Mouse (Mus musculus): ENCODE measurements around the gene Arhgap10.

- no peak for TF ChIP-seq EP300 (IDR thresholded peaks at IDR 0.05; ENCODE audit: low read length)
- no peak for TF ChIP-seq JUND (conservative IDR thresholded peaks at IDR 0.05; ENCODE audit: low read depth, low read length)
- TF ChIP-seq POLR2A (IDR thresholded peaks at IDR 0.05; ENCODE audit: low read depth, low read length), result no peak
- TF ChIP-seq BHLHE40 (IDR thresholded peaks at IDR 0.05; ENCODE audit: low read depth, low read length), result no peak
- no peak for TF ChIP-seq CTCF (conservative IDR thresholded peaks at IDR 0.05 in 1 of 2, IDR thresholded peaks at IDR 0.05 in 1 of 2; ENCODE audit: low read depth in 2 of 2, low read length in 2 of 2)
- TF ChIP-seq RCOR1 (conservative IDR thresholded peaks at IDR 0.05; ENCODE audit: low read depth, low read length), result no peak
- TF ChIP-seq SIN3A (IDR thresholded peaks at IDR 0.05; ENCODE audit: low read length), result no peak
- TF ChIP-seq ZC3H11A (IDR thresholded peaks at IDR 0.05; ENCODE audit: low read depth, low read length), result no peak
- no peak for TF ChIP-seq MAX (IDR thresholded peaks at IDR 0.05; ENCODE audit: low read length)
Observed at GRCm38 (mm10) chr8:77502547-77502946, 15.2 kb downstream of the Arhgap10 start.

Measured in CH12.LX (cell line).